8 mouse cellular contexts compared by ENCODE assay signal in the genomic region with DNA sequence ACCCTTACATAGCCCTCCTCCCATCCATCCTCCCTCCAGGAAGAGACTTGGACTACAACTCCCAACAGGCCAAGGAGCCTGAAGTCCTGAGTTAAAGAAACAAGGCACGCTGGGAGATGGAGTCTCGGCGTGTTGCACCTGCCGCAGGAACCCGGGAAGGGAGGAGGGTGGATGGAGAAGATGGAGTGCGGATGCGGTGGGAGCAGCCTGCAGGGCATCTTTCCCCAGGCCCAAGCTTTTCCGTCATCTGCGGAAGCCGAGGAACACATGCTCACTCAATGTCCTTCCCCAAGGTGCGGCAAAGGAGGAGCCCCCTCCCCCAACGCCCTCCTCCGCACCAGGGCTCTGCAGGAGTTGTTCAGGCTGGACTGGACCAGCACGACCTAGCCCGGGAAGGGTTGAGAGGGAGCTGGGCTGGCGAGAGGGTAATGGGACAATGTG. TPM values are rescaled to one million over a fixed set of nuclear protein-coding genes. Genes with fewer than 3 reads are reported as not detected.
A peak's percentile ranks its signal among the peaks of the same experiment; 100 is the strongest.
DNase-seq lines count a peak whose midpoint lies in the region; ATAC-seq and TF ChIP-seq lines count a peak whose summit lies in the region.
"Had no signal": no experiment of that assay in that cellular context is flagged by ENCODE, and none has a peak within 500 bp of the region (broad histone marks: within the 10 kb centered on the region; RNA-seq: fewer than 3 reads in every experiment).

No protein-coding gene starts in this region.

- no peaks in the 10 kb centered on the region for H3K9me3 ChIP-seq in E14TG2a.4 (ENCODE audit: low read length)
- no peaks in the 10 kb centered on the region for H3K9me3 ChIP-seq in embryonic facial prominence, embryonic 12.5 days
- no peaks in the 10 kb centered on the region for H3K9me3 ChIP-seq in hindbrain, postnatal 0 days (ENCODE audit: low read length)
- H3K9me3 ChIP-seq in midbrain, embryonic 13.5 days = no peaks in the 10 kb centered on the region

- intact Hi-C loops in left cerebral cortex, adult 2 months (cut with DNase I) = no loop called here

- peak; percentile 12 for DNase-seq in T-cell, adult 2 months (ENCODE audit: low spot score)
- DNase-seq in hindbrain, postnatal 0 days (ENCODE audit: low spot score) = peak; percentile 80
- peak; percentile 52 to 57 for DNase-seq in left cerebral cortex, adult 2 months (ENCODE audit: extremely low spot score in 1 of 2, low spot score in 2 of 2)

- peak overlapping the region; percentile 48 for H3K4me2 ChIP-seq in embryonic facial prominence, embryonic 12.5 days (replicated peaks)
- H3K4me2 ChIP-seq in hindbrain, postnatal 0 days (ENCODE audit: low read depth, low read length) = peak overlapping the region; percentile 71
- H3K4me2 ChIP-seq in midbrain, embryonic 13.5 days (replicated peaks) = peak overlapping the region; percentile 78

- no peaks in the 10 kb centered on the region for H3K36me3 ChIP-seq in E14TG2a.4 (ENCODE audit: insufficient read depth, low read length)
- H3K36me3 ChIP-seq in embryonic facial prominence, embryonic 12.5 days = no peaks in the 10 kb centered on the region
- peaks cover 10% of the 10 kb centered on the region; the same call in 1 of the 2 replicates for H3K36me3 ChIP-seq in hindbrain, postnatal 0 days (ENCODE audit: insufficient read depth, low read length)
- H3K36me3 ChIP-seq in midbrain, embryonic 13.5 days = peaks cover 38% of the 10 kb centered on the region
- no peaks in the 10 kb centered on the region for H3K36me3 ChIP-seq in testis, adult 2 months (ENCODE audit: control insufficient read depth, insufficient read depth, low read length)

- no peak for TF ChIP-seq CTCF in E14TG2a.4 (conservative IDR thresholded peaks at IDR 0.05; ENCODE audit: low read length)
- no peak for TF ChIP-seq CTCF in hindbrain, postnatal 0 days (IDR thresholded peaks at IDR 0.05; ENCODE audit: low read depth)
- TF ChIP-seq CTCF in left cerebral cortex, adult 2 months (IDR thresholded peaks at IDR 0.05) = no peak
- no peak for TF ChIP-seq CTCF in testis, adult 2 months (IDR thresholded peaks at IDR 0.05; ENCODE audit: control insufficient read depth, insufficient read depth, insufficient replicate concordance, low read depth, low read length)

- WGBS in embryonic facial prominence, embryonic 12.5 days = 1% methylated on average over 16 of the region's 16 CpGs
- WGBS in hindbrain, postnatal 0 days = 1% methylated on average over 16 of the region's 16 CpGs
- WGBS in midbrain, embryonic 13.5 days = 1% methylated on average over 16 of the region's 16 CpGs

- peaks cover 77% of the 10 kb centered on the region for H3K27me3 ChIP-seq in E14TG2a.4 (ENCODE audit: insufficient read depth, low read length)
- H3K27me3 ChIP-seq in embryonic facial prominence, embryonic 12.5 days = peaks cover 64% of the 10 kb centered on the region
- H3K27me3 ChIP-seq in hindbrain, postnatal 0 days (ENCODE audit: insufficient read depth, low read length) = no peaks in the 10 kb centered on the region
- peaks cover 13% of the 10 kb centered on the region; the same call in 1 of the 2 replicates for H3K27me3 ChIP-seq in midbrain, embryonic 13.5 days
- H3K27me3 ChIP-seq in testis, adult 2 months (ENCODE audit: control insufficient read depth, insufficient read depth, low read length) = no peaks in the 10 kb centered on the region

- no peak for TF ChIP-seq POLR2A in testis, adult 2 months (IDR thresholded peaks at IDR 0.05; ENCODE audit: control insufficient read depth, low read depth, low read length)

- peak; percentile 53; the same call in 1 of the 2 replicates for ATAC-seq in embryonic facial prominence, embryonic 12.5 days (ENCODE audit: insufficient number of reproducible peaks, insufficient read depth, low FRiP score, low TSS enrichment)
- peak; percentile 56 for ATAC-seq in hindbrain, postnatal 0 days
- ATAC-seq in midbrain, embryonic 13.5 days = peak; percentile 62

- H3K9ac ChIP-seq in embryonic facial prominence, embryonic 12.5 days = no peak overlapping the region
- peak overlapping the region; percentile 57 for H3K9ac ChIP-seq in hindbrain, postnatal 0 days (replicated peaks; ENCODE audit: low read length)
- H3K9ac ChIP-seq in midbrain, embryonic 13.5 days (replicated peaks) = peak overlapping the region; percentile 68

- H3K4me1 ChIP-seq in E14TG2a.4 (replicated peaks; ENCODE audit: low read depth, low read length) = peaks cover 36% of the 10 kb centered on the region
- 0 out of 2 replicates have a peak, but pooled peaks cover 3% of the 10 kb centered on the region for H3K4me1 ChIP-seq in embryonic facial prominence, embryonic 12.5 days
- peaks cover 16% of the 10 kb centered on the region for H3K4me1 ChIP-seq in hindbrain, postnatal 0 days (ENCODE audit: insufficient read depth, low read length)
- H3K4me1 ChIP-seq in midbrain, embryonic 13.5 days (replicated peaks) = peaks cover 45% of the 10 kb centered on the region
- peaks cover 19% of the 10 kb centered on the region for H3K4me1 ChIP-seq in testis, adult 2 months (ENCODE audit: control insufficient read depth, insufficient read depth, low read length)

- H3K4me3 ChIP-seq in E14TG2a.4 (replicated peaks; ENCODE audit: low read length) = peak overlapping the region; percentile 74
- H3K4me3 ChIP-seq in embryonic facial prominence, embryonic 12.5 days = peak overlapping the region; percentile 24
- peak overlapping the region; percentile 40 for H3K4me3 ChIP-seq in hindbrain, postnatal 0 days (ENCODE audit: low read length)
- H3K4me3 ChIP-seq in left cerebral cortex, adult 2 months = peak overlapping the region; percentile 58
- peak overlapping the region; percentile 40 for H3K4me3 ChIP-seq in midbrain, embryonic 13.5 days (replicated peaks)
- H3K4me3 ChIP-seq in testis, adult 2 months (ENCODE audit: control insufficient read depth, low read depth, low read length) = peak overlapping the region; percentile 52

- no peak overlapping the region for H3K27ac ChIP-seq in embryonic facial prominence, embryonic 12.5 days
- H3K27ac ChIP-seq in hindbrain, postnatal 0 days = peak overlapping the region; percentile 23; the same call in 1 of the 2 replicates
- peak overlapping the region; percentile 55 for H3K27ac ChIP-seq in left cerebral cortex, adult 2 months
- H3K27ac ChIP-seq in midbrain, embryonic 13.5 days = peak overlapping the region; percentile 53
- H3K27ac ChIP-seq in testis, adult 2 months (ENCODE audit: control insufficient read depth, insufficient read depth, low read depth, low read length) = no peak overlapping the region
- H3K27ac ChIP-seq: macrophage had no signal

RNA-seq across cellular contexts. Expression of a gene that starts 3.9 kb away (rescaled TPM):
- 0.88 and 1.3 TPM in 2 replicates for polyA plus RNA-seq in embryonic facial prominence, embryonic 12.5 days (2016; fragmentation: Nextera tagmentation; extraction: Ambion mirVana)
- 46.5 and 53.4 TPM in 2 replicates for total RNA-seq in hindbrain, postnatal 0 days (2014; rRNA removed)
- 6.3 and 6.5 TPM in 2 replicates for polyA plus RNA-seq in hindbrain, postnatal 0 days (2015; fragmentation: Nextera tagmentation; extraction: Ambion mirVana)
- 100 to 1,000 TPM; 136 to 148 TPM for total RNA-seq in left cerebral cortex, adult 2 months (2021)
- polyA plus RNA-seq in midbrain, embryonic 13.5 days (2015; fragmentation: Nextera tagmentation; extraction: Ambion mirVana) = 4.6 and 5.0 TPM in 2 replicates
- 80.7 and 92.4 TPM in 2 replicates for polyA plus RNA-seq in testis, adult 2 months (2012; rRNA removed)
- polyA plus RNA-seq: macrophage had no signal

RNA-seq across cellular contexts. Expression of a gene that starts 12.9 kb away (rescaled TPM):
- 58.2 and 63.4 TPM in 2 replicates for polyA plus RNA-seq in embryonic facial prominence, embryonic 12.5 days (2016; fragmentation: Nextera tagmentation; extraction: Ambion mirVana)
- total RNA-seq in hindbrain, postnatal 0 days (2014; rRNA removed) = 8.9 and 9.9 TPM in 2 replicates
- polyA plus RNA-seq in hindbrain, postnatal 0 days (2015; fragmentation: Nextera tagmentation; extraction: Ambion mirVana) = 19.2 and 23.4 TPM in 2 replicates
- total RNA-seq in left cerebral cortex, adult 2 months (2021) = 1 to 10 TPM; 4.2 to 5.0 TPM
- 31.6 and 32.4 TPM in 2 replicates for polyA plus RNA-seq in midbrain, embryonic 13.5 days (2015; fragmentation: Nextera tagmentation; extraction: Ambion mirVana)
- 8.7 and 9.4 TPM in 2 replicates for polyA plus RNA-seq in testis, adult 2 months (2012; rRNA removed)

RNA-seq across cellular contexts. Expression of a gene that starts 45.3 kb away (rescaled TPM):
- polyA plus RNA-seq in embryonic facial prominence, embryonic 12.5 days (2016; fragmentation: Nextera tagmentation; extraction: Ambion mirVana) = not detected in 2 replicates
- not detected in 2 replicates for total RNA-seq in hindbrain, postnatal 0 days (2014; rRNA removed)
- polyA plus RNA-seq in hindbrain, postnatal 0 days (2015; fragmentation: Nextera tagmentation; extraction: Ambion mirVana) = 0.13 TPM in 1 of 2 replicates, not detected in the other
- total RNA-seq in left cerebral cortex, adult 2 months (2021) = under 1 TPM; 0.25 to 0.75 TPM
- polyA plus RNA-seq in midbrain, embryonic 13.5 days (2015; fragmentation: Nextera tagmentation; extraction: Ambion mirVana) = not detected in 2 replicates
- 1.3 and 1.5 TPM in 2 replicates for polyA plus RNA-seq in testis, adult 2 months (2012; rRNA removed)
- polyA plus RNA-seq: macrophage had no signal

RNA-seq across cellular contexts. Expression of a gene that starts 54.9 kb away (rescaled TPM):
- polyA plus RNA-seq in embryonic facial prominence, embryonic 12.5 days (2016; fragmentation: Nextera tagmentation; extraction: Ambion mirVana) = 1.0 and 1.2 TPM in 2 replicates
- total RNA-seq in hindbrain, postnatal 0 days (2014; rRNA removed) = 1.4 and 4.0 TPM in 2 replicates
- polyA plus RNA-seq in hindbrain, postnatal 0 days (2015; fragmentation: Nextera tagmentation; extraction: Ambion mirVana) = 1.6 and 1.7 TPM in 2 replicates
- 1 to 10 TPM; 5.2 to 5.8 TPM for total RNA-seq in left cerebral cortex, adult 2 months (2021)
- 2.1 TPM in 2 replicates for polyA plus RNA-seq in midbrain, embryonic 13.5 days (2015; fragmentation: Nextera tagmentation; extraction: Ambion mirVana)
- 7.4 and 8.5 TPM in 2 replicates for polyA plus RNA-seq in testis, adult 2 months (2012; rRNA removed)
- polyA plus RNA-seq: macrophage had no signal

Comparison
In these comparisons a context has a peak if more than half of its experiments do, and no peak if none do; other contexts are left out.
1. H3K4me3 ChIP-seq: peak in every context shown above with its lines; median percentile 74 in E14TG2a.4; 58 in left cerebral cortex, adult 2 months; 52 in testis, adult 2 months; 40 in hindbrain, postnatal 0 days; 40 in midbrain, embryonic 13.5 days; 24 in embryonic facial prominence, embryonic 12.5 days.
2. DNase-seq: peak in every context shown above with its lines; median percentile 80 in hindbrain, postnatal 0 days; 54 in left cerebral cortex, adult 2 months; 12 in T-cell, adult 2 months.
3. H3K27ac ChIP-seq: peak in hindbrain, postnatal 0 days (single experiment), left cerebral cortex, adult 2 months (single experiment) and midbrain, embryonic 13.5 days (single experiment); none in embryonic facial prominence, embryonic 12.5 days (single experiment) and testis, adult 2 months (single experiment).
4. RNA of a gene that starts 3.9 kb away (polyA plus RNA-seq): 80.7 to 92.4 TPM in testis, adult 2 months; 6.3 to 6.5 TPM in hindbrain, postnatal 0 days, 4.6 to 5.0 TPM in midbrain, embryonic 13.5 days and 0.88 to 1.3 TPM in embryonic facial prominence, embryonic 12.5 days; every median in the first group is over 10 times any median in the second.
5. Peak in every context shown above with its lines, with median percentiles within 50 percentile points of each other: ATAC-seq and H3K4me2 ChIP-seq.